Mouse (Mus musculus): ENCODE measurements at regions not wholly inside any gene's neighbourhood (a gene's known extent, or its start where the extent isn't known, plus 50 kb on each side); places are given as distances from the start of the nearest gene placed in this dataset.

- no peak for TF ChIP-seq CTCF (IDR thresholded peaks at IDR 0.05)
- no peak for TF ChIP-seq POLR2A (IDR thresholded peaks at IDR 0.05; ENCODE audit: insufficient read depth, low read depth, low read length)
- no peak for TF ChIP-seq EP300 (IDR thresholded peaks at IDR 0.05; ENCODE audit: insufficient read depth, low read depth, low read length)
Observed at GRCm38 (mm10) chrX:133752232-133752631, 63.4 kb upstream of the Pcdh19 start.
